Mouse (Mus musculus) CH12.LX (cell line): ENCODE measurements around the gene Plcb3. TPM values are rescaled to one million over a fixed set of nuclear protein-coding genes. Genes with fewer than 3 reads are reported as not detected.

Experiments used
- DNase-seq: peaks from one replicate; pipeline ENCODE4 v3.0.0-alpha.2; 2013; ENCODE audit errors: extremely low read depth
- H3K27ac ChIP-seq: 2 replicates; pipeline ENCODE4 v1.5.1; 2012; ENCODE audit warnings: low read depth, mild to moderate bottlenecking, control low read depth, moderate library complexity; ENCODE audit not compliant: insufficient read depth
- H3K27me3 ChIP-seq: replicated peaks from 2 replicates; pipeline ENCODE3; 2012; ENCODE audit warnings: inconsistent platforms
- H3K36me3 ChIP-seq, 2 experiments: replicated peaks in 1 of 2; 2 replicates each; pipeline versions ENCODE3 to v1.6.1; 2012; ENCODE audit warnings: inconsistent platforms in 1 of 2, low read length in 1 of 2, mild to moderate bottlenecking in 1 of 2, mixed read lengths in 1 of 2, moderate library complexity in 1 of 2; ENCODE audit not compliant: control insufficient read depth in 1 of 2, insufficient read depth in 1 of 2
- H3K4me1 ChIP-seq, 2 experiments: 2 replicates each; pipeline ENCODE4 v1.6.1; 2012; ENCODE audit warnings: inconsistent platforms in 1 of 2, moderate library complexity in 1 of 2; ENCODE audit not compliant: insufficient read depth in 2 of 2, control insufficient read depth in 1 of 2
- H3K4me2 ChIP-seq: 2 replicates; pipeline ENCODE4 v1.6.1; 2012; ENCODE audit warnings: low read depth, mild to moderate bottlenecking, control low read depth; ENCODE audit not compliant: poor library complexity, insufficient read depth, severe bottlenecking
- H3K4me3 ChIP-seq, 3 experiments: fragments of 150-350 bp in 1 of 3; sonication (generic) in 1 of 3; replicated peaks in 1 of 3; 2 replicates each; pipeline versions ENCODE3 to v1.5.1; 2011 to 2012; ENCODE audit warnings: low read depth in 2 of 3, low read length in 2 of 3, mild to moderate bottlenecking in 2 of 3, moderate library complexity in 2 of 3, control low read depth in 1 of 3, improper control_type of control experiment in 1 of 3, inconsistent platforms in 1 of 3, mixed read lengths in 1 of 3; ENCODE audit not compliant: poor library complexity in 1 of 3
- H3K79me2 ChIP-seq: replicated peaks from 2 replicates; pipeline ENCODE4 v1.6.1; 2012; ENCODE audit warnings: mild to moderate bottlenecking, moderate library complexity; ENCODE audit not compliant: control insufficient read depth, poor library complexity, insufficient read depth, severe bottlenecking; ENCODE audit errors: extremely low read depth
- H3K9ac ChIP-seq: 2 replicates; pipeline ENCODE4 v1.6.1; 2012; ENCODE audit warnings: low read depth, mild to moderate bottlenecking, control low read depth, moderate library complexity; ENCODE audit not compliant: insufficient read depth
- H3K9me3 ChIP-seq: replicated peaks from 2 replicates; pipeline ENCODE3; 2012; ENCODE audit warnings: low read length, inconsistent platforms, mixed read lengths
- CHD1 ChIP-seq: IDR thresholded peaks from 2 replicates; pipeline ENCODE4 v1.6.1; 2012; ENCODE audit warnings: low read depth, low read length, improper control_type of control experiment, inconsistent platforms
- CHD2 ChIP-seq: IDR thresholded peaks from 2 replicates; pipeline ENCODE4 v1.6.1; 2011; ENCODE audit warnings: low read length, improper control_type of control experiment
- ETS1 ChIP-seq: conservative IDR thresholded peaks from 2 replicates; pipeline ENCODE4 v1.6.1; 2012; ENCODE audit warnings: low read depth, mild to moderate bottlenecking, inconsistent platforms, low read length, improper control_type of control experiment, moderate library complexity
- IRF4 ChIP-seq: IDR thresholded peaks from 2 replicates; pipeline ENCODE4 v1.6.1; 2014; ENCODE audit warnings: low read depth, mild to moderate bottlenecking, inconsistent platforms, low read length, improper control_type of control experiment
- JUN ChIP-seq: IDR thresholded peaks from 2 replicates; pipeline ENCODE4 v1.6.1; 2011; ENCODE audit warnings: low read depth, mild to moderate bottlenecking, low read length, improper control_type of control experiment, moderate library complexity; ENCODE audit not compliant: insufficient read depth
- JUND ChIP-seq: conservative IDR thresholded peaks from 2 replicates; pipeline ENCODE4 v1.6.1; 2011; ENCODE audit warnings: low read depth, low read length, improper control_type of control experiment
- MXI1 ChIP-seq: IDR thresholded peaks from 2 replicates; pipeline ENCODE4 v1.6.1; 2011; ENCODE audit warnings: mild to moderate bottlenecking, low read depth, low read length, improper control_type of control experiment
- MYC ChIP-seq: IDR thresholded peaks from 2 replicates; pipeline ENCODE4 v1.6.1; 2011; ENCODE audit warnings: low read depth, mild to moderate bottlenecking, improper control_type of control experiment, low read length
- NELFE ChIP-seq: IDR thresholded peaks from 2 replicates; pipeline ENCODE4 v1.6.1; 2011; ENCODE audit warnings: low read depth, low read length, improper control_type of control experiment
- SIN3A ChIP-seq: IDR thresholded peaks from 2 replicates; pipeline ENCODE4 v1.6.1; 2012; ENCODE audit warnings: low read length, improper control_type of control experiment, inconsistent platforms
- ZC3H11A ChIP-seq: IDR thresholded peaks from 2 replicates; pipeline ENCODE4 v1.6.1; 2012; ENCODE audit warnings: low read depth, mild to moderate bottlenecking, inconsistent platforms, low read length, improper control_type of control experiment
- ZNF384 ChIP-seq: IDR thresholded peaks from 2 replicates; pipeline ENCODE4 v1.6.1; 2012; ENCODE audit warnings: low read depth, low read length, improper control_type of control experiment, inconsistent platforms
- dilution Hi-C: fragments of 300-500 bp; cut with MboI; formaldehyde crosslinking; loops from 2 replicates; pipeline ENCODE4 v1.14.3; 2020; ENCODE audit warnings: low sequenced_read_pairs; ENCODE audit not compliant: extremely low pct_unique_long_range_greater_than_20kb, extremely low pct_ligation_motif_present
- in situ Hi-C: fragments of 300-500 bp; cut with MboI; formaldehyde crosslinking; loops from 3 replicates; pipeline ENCODE4 v1.14.3; 2019; ENCODE audit warnings: low sequenced_read_pairs, low pct_ligation_motif_present, low pct_unique_long_range_greater_than_20kb, mixed read lengths
- polyA plus RNA-seq: library from polyadenylated mRNA; unstranded; fragments of >175 nt; gene quantifications from 2 replicates; pipeline ENCODE4 v1.2.1, GENCODE M21; 2012; ENCODE audit warnings: low read depth; ENCODE audit not compliant: insufficient read length
- total RNA-seq, 2 experiments: library from RNA; depleted of rRNA; stranded (reverse); fragments of 300-350 nt in 1 of 2; fragments of >200 nt in 1 of 2; gene quantifications; 2 replicates each; pipeline ENCODE4 v1.2.3; 2012 to 2014

Gene Plcb3
- total and polyA plus RNA-seq, 3 experiments, result 4.1 to 8.2 (median 7.5) TPM

GRCm38 (mm10) chr19:6925611-6926329, 50.5 kb downstream of the Plcb3 start:
- TF ChIP-seq MXI1 (no peak), NELFE (no peak)
- 0 out of 2 replicates have a peak, but pooled peaks cover 2% of the 10 kb centered on the region for H3K79me2 ChIP-seq
- dilution Hi-C loops (no loop called here), in situ Hi-C loops (no loop called here)
- no peak for DNase-seq
- peaks cover 3% of the 10 kb centered on the region for H3K27me3 ChIP-seq
- no peaks in the 10 kb centered on the region for H3K9me3 ChIP-seq
- no peak overlapping the region for H3K9ac ChIP-seq
- no peak overlapping the region for H3K4me2 ChIP-seq
- no peak overlapping the region for H3K4me3 ChIP-seq
- H3K36me3 ChIP-seq, result no peaks in the 10 kb centered on the region
- peaks cover 3 to 15% of the 10 kb centered on the region in 2 experiments for H3K4me1 ChIP-seq
- H3K27ac ChIP-seq, result no peak overlapping the region

- Histone ChIP-seq H3K36me3 (peaks cover 0 to under 1% of the 10 kb centered on the region in 2 experiments), H3K4me3 (no peak within 1 kb of the TSS), H3K4me1 (peaks cover 6 to 20% of the 10 kb centered on the region in 2 experiments), H3K4me2 (peak within 1 kb of the TSS; percentile 58), H3K9me3 (no peaks in the 10 kb centered on the region), H3K27ac (no peak within 1 kb of the TSS), H3K79me2 (0 out of 2 replicates have a peak, but pooled peaks cover 3% of the 10 kb centered on the region), H3K9ac (no peak within 1 kb of the TSS), H3K27me3 (peaks cover 3% of the 10 kb centered on the region)
- in situ Hi-C loops (no loop called here), dilution Hi-C loops (no loop called here)
- DNase-seq, result no peak
- TF ChIP-seq CHD2, result no peak
- TF ChIP-seq MYC, result no peak
- no peak for TF ChIP-seq CHD1
- TF ChIP-seq JUND, result no peak
- no peak for TF ChIP-seq SIN3A
- TF ChIP-seq IRF4, result no peak
- TF ChIP-seq ETS1, result no peak
- TF ChIP-seq ZC3H11A, result no peak
- TF ChIP-seq JUN, result no peak
- no peak for TF ChIP-seq ZNF384
Observed at GRCm38 (mm10) chr19:6925307-6925573, 51.0 kb downstream of the Plcb3 start, which contains the start of gene Catsperz. Catsperz (minus strand) TSS chr19:6925380.
